Mouse (Mus musculus) macrophage (primary cell): ENCODE measurements around the gene Timm10b. TPM values are rescaled to one million over a fixed set of nuclear protein-coding genes. Genes with fewer than 3 reads are reported as not detected.
A peak's percentile ranks its signal among the peaks of the same experiment; 100 is the strongest.

ENCODE experiments used
- H3K27ac ChIP-seq: fragments of 350-480 bp; formaldehyde crosslinking; 2 replicates; pipeline ENCODE4 v1.9.0; 2021
- H3K36me3 ChIP-seq: fragments of 350-480 bp; formaldehyde crosslinking; 2 replicates; pipeline ENCODE4 v1.9.0; 2021; ENCODE audit errors: inconsistent target
- H3K4me3 ChIP-seq: fragments of 350-480 bp; formaldehyde crosslinking; 2 replicates; pipeline ENCODE4 v1.9.0; 2021; ENCODE audit errors: inconsistent target
- H3K79me2 ChIP-seq: fragments of 350-480 bp; formaldehyde crosslinking; 2 replicates; pipeline ENCODE4 v1.9.0; 2021; ENCODE audit errors: inconsistent target
- WGBS: methylation state at CpG from one replicate; pipeline ENCODE4 v1.1.7; 2026; ENCODE audit warnings: inconsistent platforms; ENCODE audit not compliant: missing documents; 5-methylcytosine and 5-hydroxymethylcytosine counted together
- polyA plus RNA-seq: library from polyadenylated mRNA; stranded (reverse); fragments of 250-400 nt; gene quantifications from 3 replicates; pipeline ENCODE4 v1.2.4, GENCODE M21; 2018; ENCODE audit warnings: inconsistent platforms
- total RNA-seq, 78 experiments: library from RNA; depleted of rRNA; stranded (reverse); fragments of 250-400 nt; gene quantifications; 1 replicate in 9 of 78; 2 replicates in 24 of 78; 3 replicates in 43 of 78; 4 replicates in 2 of 78; pipeline ENCODE4 v1.2.4; 2018; ENCODE audit warnings: inconsistent platforms in 56 of 78

Timm10b gene
- total RNA-seq (2018; cell fraction: chromatin; rRNA removed) = 100 to 1,000 TPM in 1 of 26 experiments, 10 to 100 TPM in 20, 1 to 10 TPM in 5; 3.6 to 111 (median 28.4) TPM
- total RNA-seq (2018; cell fraction: cytosol; rRNA removed) = 100 to 1,000 TPM in 13 of 26 experiments, 10 to 100 TPM in 13; 52.5 to 139 (median 101) TPM
- 100 to 1,000 TPM in 2 of 26 experiments, 10 to 100 TPM in 23, 1 to 10 TPM in 1; 9.3 to 111 (median 44.7) TPM for total RNA-seq (2018; cell fraction: nucleus; rRNA removed)
- 36.5 to 124 TPM (median 98.7 TPM) in 3 replicates for polyA plus RNA-seq

DNA sequence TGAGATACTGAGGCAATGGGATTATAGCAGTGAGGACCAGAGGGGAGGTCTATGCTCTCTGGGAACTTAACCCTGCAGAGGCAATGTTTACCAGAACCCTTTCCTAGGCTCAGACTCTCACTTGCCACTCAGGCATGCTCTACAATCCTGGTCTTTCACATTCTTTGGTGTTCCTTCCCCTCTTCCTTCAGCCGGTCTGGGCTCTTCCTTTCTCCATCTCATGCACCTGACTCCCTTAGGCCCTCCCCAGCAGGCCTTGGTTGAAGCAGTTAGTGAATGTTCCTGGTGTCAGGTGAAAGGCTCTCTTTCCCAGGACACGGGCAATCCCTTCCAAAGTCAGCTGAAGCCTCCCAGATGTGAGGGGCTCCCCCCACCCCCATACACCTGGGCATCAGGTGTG is at the start of gene Timm10b:
Gene Timm10b, plus strand, starts transcription at position 301 of the 400 bp plus-strand sequence.
- peaks cover 30% of the 10 kb centered on the region; the same call in 1 of the 2 replicates for H3K79me2 ChIP-seq
- WGBS = 0% methylated on average over 2 of the region's 2 CpGs
- H3K27ac ChIP-seq = peak within 1 kb of the TSS; percentile 93
- H3K4me3 ChIP-seq = peak within 1 kb of the TSS; percentile 69
- H3K36me3 ChIP-seq = peaks cover 22% of the 10 kb centered on the region

DNA sequence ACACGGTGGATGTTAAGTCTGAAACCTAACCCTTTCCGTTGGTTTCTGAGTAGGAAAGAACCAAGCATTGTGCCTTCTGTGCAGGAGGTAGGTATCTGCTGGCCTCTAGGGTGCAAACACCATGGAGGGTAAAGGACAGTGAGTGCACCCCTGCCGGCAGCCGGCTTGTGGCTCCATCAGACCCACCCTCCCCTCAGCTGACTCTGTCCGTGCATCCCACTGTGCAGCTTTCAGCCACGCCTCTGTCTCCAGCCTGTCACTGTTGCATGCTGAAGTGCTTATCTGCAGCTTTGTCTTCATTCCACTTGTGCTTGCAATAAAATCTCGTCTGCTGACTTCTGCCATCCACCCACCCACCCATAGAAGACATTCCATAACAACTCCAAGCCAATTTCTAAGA is 49.8 kb upstream of the Timm10b start:
- Histone ChIP-seq H3K36me3 (no peaks in the 10 kb centered on the region), H3K27ac (no peak overlapping the region), H3K4me3 (no peak overlapping the region), H3K79me2 (no peaks in the 10 kb centered on the region)
- 87% methylated on average over 7 of the region's 7 CpGs for WGBS

DNA sequence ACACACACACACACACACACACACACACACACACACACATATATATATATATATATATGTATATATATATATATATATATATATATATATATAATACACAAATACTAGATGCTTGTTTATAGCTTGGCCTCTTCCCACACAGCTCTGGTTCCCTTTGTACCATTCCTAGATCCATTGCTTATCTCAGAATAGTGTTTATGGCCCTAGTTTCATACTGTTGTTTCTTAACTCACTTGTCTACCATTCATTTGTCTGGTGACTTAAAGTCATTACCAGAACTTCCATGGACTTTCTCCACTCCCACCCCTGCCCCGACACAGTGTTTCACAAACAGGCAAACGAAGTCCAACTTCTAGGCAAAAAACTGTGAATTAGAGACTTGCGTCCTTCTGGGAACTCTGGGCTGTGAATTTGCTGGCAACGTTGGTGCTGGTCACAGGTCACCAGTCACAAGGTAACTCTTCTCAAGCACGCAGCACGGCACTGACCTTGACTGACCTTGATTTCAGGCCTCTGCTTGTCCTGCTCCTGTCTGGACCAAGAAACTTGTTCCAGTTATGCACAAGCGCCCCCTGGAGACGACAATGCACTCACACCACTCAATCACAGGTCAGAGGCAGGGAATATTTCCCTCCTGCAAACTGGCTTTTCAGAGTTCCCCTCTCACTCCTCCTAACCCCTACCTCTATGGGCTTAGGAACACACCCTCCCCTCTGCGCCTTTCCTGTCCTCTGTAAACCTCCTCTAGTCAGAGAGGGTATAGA is 36.8 kb upstream of the Timm10b start:
- 48% methylated on average over 9 of the region's 9 CpGs for WGBS
- Histone ChIP-seq H3K27ac (no peak overlapping the region), H3K4me3 (no peak overlapping the region)

DNA sequence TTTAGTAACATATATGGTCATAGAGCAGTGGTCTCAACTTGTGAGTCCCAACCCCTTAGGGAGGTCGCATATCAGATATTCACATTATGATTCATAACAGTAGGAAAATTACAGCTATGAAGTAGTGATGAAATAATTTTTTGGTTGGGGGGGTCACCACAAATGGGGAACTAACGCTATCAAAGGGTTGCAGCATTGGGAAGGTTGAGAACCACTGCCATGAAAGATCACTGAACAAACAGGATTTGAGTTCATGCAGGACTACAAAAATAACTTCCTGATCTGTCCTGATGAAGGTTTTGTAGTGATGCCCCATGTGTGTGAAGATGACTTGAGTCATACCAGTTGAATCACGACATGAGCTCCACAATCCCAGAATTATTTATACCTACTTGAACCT is 31.4 kb upstream of the Timm10b start:
- Histone ChIP-seq H3K27ac (no peak overlapping the region), H3K36me3 (peaks cover 33% of the 10 kb centered on the region), H3K79me2 (no peaks in the 10 kb centered on the region), H3K4me3 (no peak overlapping the region)
- 20% methylated on average over 3 of the region's 3 CpGs for WGBS

More for the DNA sequence above, 36.8 kb upstream of the Timm10b start:
- no peaks in the 10 kb centered on the region for H3K36me3 ChIP-seq
- no peaks in the 10 kb centered on the region for H3K79me2 ChIP-seq

GRCm38 (mm10) chr7:105611767-105612166 is 28.1 kb upstream of the Timm10b start:
- WGBS = 100% methylated on average over 1 of the region's 1 CpGs
- Histone ChIP-seq H3K27ac (no peak overlapping the region), H3K4me3 (no peak overlapping the region), H3K79me2 (no peaks in the 10 kb centered on the region), H3K36me3 (peaks cover 65% of the 10 kb centered on the region)

DNA sequence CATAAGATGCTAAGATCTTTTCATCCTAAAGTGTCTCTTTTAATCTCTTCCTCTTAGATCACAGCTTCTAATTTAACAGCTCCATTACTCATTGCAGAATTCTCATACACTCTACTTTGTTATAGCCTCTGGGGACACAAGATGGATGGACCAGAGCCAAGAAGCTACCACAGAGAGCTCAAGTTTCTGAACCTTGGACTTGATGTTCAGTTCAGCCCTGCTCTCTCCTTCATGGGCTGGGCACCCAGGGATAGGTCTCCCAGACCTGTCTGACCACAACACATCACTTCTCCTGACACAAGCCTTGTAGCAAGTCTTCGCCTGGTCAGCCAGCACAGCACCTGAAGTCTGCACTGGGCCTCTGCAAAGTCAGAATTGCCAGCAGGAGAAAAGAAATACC is 25.5 kb upstream of the Timm10b start:
- no peak overlapping the region for H3K27ac ChIP-seq
- H3K36me3 ChIP-seq = peaks cover 91% of the 10 kb centered on the region
- 100% methylated on average over 1 of the region's 1 CpGs for WGBS

DNA sequence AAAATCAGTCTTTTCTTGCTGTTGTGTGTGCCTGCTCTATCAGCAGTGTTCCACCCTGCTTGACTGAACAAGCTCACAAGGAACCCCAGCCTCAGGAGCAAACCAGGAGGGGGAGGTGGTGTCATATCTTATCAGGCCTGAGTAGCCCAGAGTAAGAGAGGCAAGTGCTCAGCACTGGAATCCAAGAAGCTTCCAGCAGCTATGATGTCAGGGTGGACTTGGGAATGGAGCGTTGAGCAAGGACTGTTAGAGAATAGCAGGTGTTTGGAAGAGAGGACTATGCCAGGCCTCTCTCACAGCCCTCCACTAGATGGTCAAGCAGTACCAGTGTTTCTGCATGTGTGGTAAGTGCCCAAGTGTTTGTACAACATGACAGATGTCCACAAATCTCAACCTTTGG is 24.1 kb upstream of the Timm10b start:
- H3K79me2 ChIP-seq = no peaks in the 10 kb centered on the region
- H3K36me3 ChIP-seq = peaks cover 99% of the 10 kb centered on the region
- WGBS = 100% methylated on average over 1 of the region's 1 CpGs
- no peak overlapping the region for H3K27ac ChIP-seq
- no peak overlapping the region for H3K4me3 ChIP-seq

More for the DNA sequence above, 25.5 kb upstream of the Timm10b start:
- Histone ChIP-seq H3K79me2 (no peaks in the 10 kb centered on the region), H3K4me3 (no peak overlapping the region)

GRCm38 (mm10) chr7:105616561-105616960 is 23.3 kb upstream of the Timm10b start:
- no peaks in the 10 kb centered on the region for H3K79me2 ChIP-seq
- peaks cover 99% of the 10 kb centered on the region for H3K36me3 ChIP-seq
- no peak overlapping the region for H3K4me3 ChIP-seq
- no peak overlapping the region for H3K27ac ChIP-seq
- 96% methylated on average over 6 of the region's 6 CpGs for WGBS

- 96% methylated on average over 22 of the region's 22 CpGs for WGBS
- no peak overlapping the region for H3K4me3 ChIP-seq
- no peak overlapping the region for H3K27ac ChIP-seq
- peaks cover 99% of the 10 kb centered on the region for H3K36me3 ChIP-seq
- no peaks in the 10 kb centered on the region for H3K79me2 ChIP-seq
Observed at GRCm38 (mm10) chr7:105617810-105618209, 22.0 kb upstream of the Timm10b start.

GRCm38 (mm10) chr7:105619701-105620100 is 20.2 kb upstream of the Timm10b start:
- H3K4me3 ChIP-seq = no peak overlapping the region
- H3K27ac ChIP-seq = no peak overlapping the region
- WGBS = 95% methylated on average over 3 of the region's 3 CpGs
- peaks cover 97% of the 10 kb centered on the region for H3K36me3 ChIP-seq
- H3K79me2 ChIP-seq = no peaks in the 10 kb centered on the region

DNA sequence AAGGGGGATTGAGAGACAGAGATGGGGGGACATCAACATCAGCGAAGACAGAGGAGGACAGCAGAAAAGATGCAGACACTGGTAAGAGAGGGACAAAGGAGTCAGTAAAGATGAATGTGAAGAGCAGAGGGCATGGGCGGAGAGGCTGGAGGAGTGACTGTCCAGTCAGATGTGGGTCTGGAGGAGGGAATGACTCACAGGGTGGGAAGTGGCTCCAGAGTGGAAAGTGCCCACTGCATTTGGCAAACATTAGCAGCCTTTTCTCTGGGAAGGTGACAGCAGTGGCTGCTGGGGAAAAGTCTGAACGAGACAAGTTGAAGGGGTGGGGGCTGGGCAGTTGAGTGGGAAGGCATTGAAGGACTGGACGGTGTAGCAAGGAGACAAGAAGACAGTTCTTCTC is 18.8 kb upstream of the Timm10b start:
- peaks cover 91% of the 10 kb centered on the region for H3K36me3 ChIP-seq
- H3K79me2 ChIP-seq = no peaks in the 10 kb centered on the region; the same call in 1 of the 2 replicates
- WGBS = 94% methylated on average over 4 of the region's 4 CpGs
- no peak overlapping the region for H3K27ac ChIP-seq
- H3K4me3 ChIP-seq = no peak overlapping the region

GRCm38 (mm10) chr7:105621646-105622292 is 18.1 kb upstream of the Timm10b start:
- 86% methylated on average over 8 of the region's 8 CpGs for WGBS
- Histone ChIP-seq H3K79me2 (no peaks in the 10 kb centered on the region; the same call in 1 of the 2 replicates), H3K36me3 (peaks cover 84% of the 10 kb centered on the region), H3K27ac (no peak overlapping the region), H3K4me3 (no peak overlapping the region)

GRCm38 (mm10) chr7:105625397-105625796 is 14.5 kb upstream of the Timm10b start:
- Histone ChIP-seq H3K36me3 (peaks cover 48% of the 10 kb centered on the region), H3K79me2 (peaks cover 17% of the 10 kb centered on the region; the same call in 1 of the 2 replicates), H3K27ac (no peak overlapping the region), H3K4me3 (no peak overlapping the region)
- WGBS = 94% methylated on average over 6 of the region's 6 CpGs

- WGBS = 2% methylated on average over 3 of the region's 3 CpGs
- Histone ChIP-seq H3K27ac (no peak overlapping the region), H3K79me2 (peaks cover 45% of the 10 kb centered on the region), H3K4me3 (no peak overlapping the region), H3K36me3 (peaks cover 17% of the 10 kb centered on the region; the same call in 1 of the 2 replicates)
Observed at GRCm38 (mm10) chr7:105628633-105629032, 11.2 kb upstream of the Timm10b start.

- Histone ChIP-seq H3K79me2 (peaks cover 41% of the 10 kb centered on the region), H3K27ac (no peak overlapping the region), H3K36me3 (peaks cover 11% of the 10 kb centered on the region), H3K4me3 (peak overlapping the region; percentile 63)
- WGBS = 50% methylated on average over 4 of the region's 4 CpGs
Observed at GRCm38 (mm10) chr7:105632551-105632972, 7.3 kb upstream of the Timm10b start.
